In the genomic region with DNA sequence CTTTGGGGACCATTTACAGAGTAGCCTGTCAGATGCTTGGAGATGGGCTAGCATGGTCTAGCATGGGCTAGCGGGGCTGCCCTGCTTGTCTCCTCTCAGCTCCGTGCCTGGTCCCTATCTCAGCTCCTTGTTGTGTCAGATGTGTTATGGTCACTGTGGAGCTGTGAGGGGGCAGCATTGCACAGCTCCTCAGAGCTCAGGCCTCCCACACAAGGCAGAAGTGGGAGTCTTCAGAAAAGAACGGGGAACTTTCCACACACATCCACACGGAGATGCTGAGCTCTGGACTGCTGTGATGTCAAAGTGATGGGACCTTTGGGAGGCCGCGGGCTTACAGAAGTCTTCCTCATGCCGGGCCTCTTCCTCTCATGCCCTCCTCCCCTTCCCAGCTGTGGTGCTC, we compare ENCODE assay signal across 11 mouse cellular contexts.
DNase-seq lines count a peak whose midpoint lies in the region; ATAC-seq and TF ChIP-seq lines count a peak whose summit lies in the region.
"Had no signal": no experiment of that assay in that cellular context is flagged by ENCODE, and none has a peak within 500 bp of the region (broad histone marks: within the 10 kb centered on the region; RNA-seq: fewer than 3 reads in every experiment).

No protein-coding gene starts in this region.

- H3K27ac ChIP-seq in bone marrow macrophage, adult 2 months (ENCODE audit: insufficient read depth, low read depth, low read length): peak overlapping the region; percentile 96
- H3K27ac ChIP-seq: forebrain, embryonic 13.5 days; liver, embryonic 12.5 days had no signal

- TF ChIP-seq CTCF in bone marrow macrophage, adult 2 months (IDR thresholded peaks at IDR 0.05; ENCODE audit: low read depth, low read length): no peak

- peaks cover 44% of the 10 kb centered on the region for H3K4me1 ChIP-seq in bone marrow macrophage, adult 2 months (ENCODE audit: control insufficient read depth, insufficient read depth, low read length)

- no peak for DNase-seq in frontal cortex, postnatal 25 days (ENCODE audit: low spot score in 2 of 2)
- peak; percentile 64 for DNase-seq in kidney, postnatal 10 days
- no peak for DNase-seq in kidney, adult 9 months
- DNase-seq in heart, postnatal 4 days: peak; percentile 34
- no peak for DNase-seq in MN1 (ENCODE audit: low spot score)
- DNase-seq in thymus, postnatal 10 days (ENCODE audit: low spot score in 2 of 2): no peak
- DNase-seq: embryo, embryonic 11 days had no signal

- H3K4me3 ChIP-seq in bone marrow macrophage, adult 2 months (ENCODE audit: insufficient read depth, low read length): no peak overlapping the region
- H3K4me3 ChIP-seq: forebrain, embryonic 13.5 days; liver, embryonic 12.5 days had no signal

- TF ChIP-seq POLR2A in bone marrow macrophage, adult 2 months (IDR thresholded peaks at IDR 0.05; ENCODE audit: borderline replicate concordance, low read depth, low read length): no peak

- ATAC-seq in frontal cortex, adult (ENCODE audit: low TSS enrichment): peak; percentile 69
- ATAC-seq: forebrain, embryonic 13.5 days; liver, embryonic 12.5 days had no signal

Comparison
In these comparisons a context has a peak if more than half of its experiments do, and no peak if none do; other contexts are left out.
1. DNase-seq: peak in kidney, postnatal 10 days (single experiment) and heart, postnatal 4 days (single experiment); none in frontal cortex, postnatal 25 days (0 of 2), kidney, adult 9 months (single experiment), MN1 (single experiment) and thymus, postnatal 10 days (0 of 2).